Mouse (Mus musculus): ENCODE results near the gene Gm10974. TPM values are rescaled to one million over a fixed set of nuclear protein-coding genes. Genes with fewer than 3 reads are reported as not detected.
A peak's percentile ranks its signal among the peaks of the same experiment; 100 is the strongest.

The Gm10974 gene
- polyA plus RNA-seq, 1 experiment from 2014 or later, result not detected

DNA sequence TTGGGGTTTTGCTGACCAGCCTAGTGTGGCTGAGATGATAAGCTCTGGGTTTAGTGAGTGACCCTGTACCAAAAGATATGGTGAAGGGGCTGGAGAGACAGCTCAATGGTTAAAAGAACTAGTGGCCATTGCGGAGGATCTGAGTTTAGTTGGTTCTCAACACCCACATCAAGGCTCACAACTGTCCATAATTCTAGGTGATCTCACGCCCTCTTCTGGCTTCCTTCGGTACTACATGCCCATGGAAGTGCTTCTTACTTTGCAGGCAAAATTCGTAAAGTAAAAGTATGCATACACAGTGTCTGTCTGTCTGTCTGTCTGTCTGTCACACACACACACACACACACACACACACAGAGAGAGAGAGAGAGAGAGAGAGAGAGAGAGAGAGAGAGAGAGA, 23.4 kb upstream of the Gm10974 start:
- Histone ChIP-seq H3K27ac (no peak overlapping the region), H3K4me3 (no peak overlapping the region), H3K9ac (no peak overlapping the region), H3K36me3 (ENCODE audit: poor library complexity, severe bottlenecking) (no peaks in the 10 kb centered on the region), H3K4me2 (no peak overlapping the region), H3K9me3 (replicated peaks) (no peaks in the 10 kb centered on the region), H3K27me3 (no peaks in the 10 kb centered on the region), H3K4me1 (peaks cover 4% of the 10 kb centered on the region)
- no peak for ATAC-seq
- WGBS, result 37% methylated on average over 4 of the region's 4 CpGs

DNA sequence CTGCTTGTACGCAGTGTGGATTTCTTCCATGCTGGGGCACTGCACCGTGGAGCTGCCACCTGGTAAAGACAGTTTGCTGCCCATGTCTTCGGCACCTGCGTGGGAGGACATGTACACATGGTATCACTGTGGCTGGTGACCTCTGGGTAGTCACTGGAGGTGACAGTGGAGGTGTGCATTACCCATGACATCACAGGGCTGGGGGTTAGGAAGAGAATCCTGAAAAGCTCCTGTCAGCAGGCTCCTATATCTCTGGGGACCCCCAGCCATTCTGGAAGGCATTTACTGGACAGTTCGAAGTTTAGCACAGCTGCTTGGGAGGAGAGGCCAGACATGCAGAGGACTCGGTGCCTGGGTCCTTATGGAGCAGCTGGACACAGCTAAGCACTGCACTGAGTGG, 22.9 kb upstream of the Gm10974 start:
- H3K27ac ChIP-seq, result no peak overlapping the region
- H3K4me2 ChIP-seq, result no peak overlapping the region
- ATAC-seq, result no peak
- 79% methylated on average over 6 of the region's 6 CpGs for WGBS
- no peaks in the 10 kb centered on the region for H3K27me3 ChIP-seq
- H3K4me3 ChIP-seq, result no peak overlapping the region
- no peaks in the 10 kb centered on the region for H3K36me3 ChIP-seq (ENCODE audit: poor library complexity, severe bottlenecking)
- peaks cover 6% of the 10 kb centered on the region for H3K4me1 ChIP-seq
- H3K9me3 ChIP-seq (replicated peaks), result no peaks in the 10 kb centered on the region
- H3K9ac ChIP-seq, result no peak overlapping the region

DNA sequence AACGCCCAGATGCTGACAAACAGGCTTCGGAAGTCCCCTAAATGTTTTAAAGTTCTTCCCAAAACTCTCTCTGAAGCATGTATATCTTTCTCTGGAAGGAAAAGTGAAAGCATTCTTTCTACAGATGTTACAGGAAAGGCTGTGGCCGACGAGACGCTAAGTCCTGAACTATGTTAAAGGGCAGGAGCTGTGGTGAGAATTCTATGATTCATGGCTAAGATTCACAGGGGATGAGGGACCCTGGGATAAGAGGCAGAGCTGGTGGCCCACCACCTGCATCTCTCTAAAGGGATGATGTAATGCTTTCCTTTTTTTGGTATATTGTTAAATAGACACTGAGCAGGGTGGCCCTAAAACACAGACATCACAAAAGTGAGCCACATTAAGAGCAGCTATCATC, 22.4 kb upstream of the Gm10974 start:
- Histone ChIP-seq H3K4me3 (no peak overlapping the region), H3K4me1 (peaks cover 6% of the 10 kb centered on the region), H3K27me3 (no peaks in the 10 kb centered on the region), H3K9ac (no peak overlapping the region), H3K4me2 (no peak overlapping the region), H3K36me3 (ENCODE audit: poor library complexity, severe bottlenecking) (no peaks in the 10 kb centered on the region), H3K27ac (no peak overlapping the region), H3K9me3 (replicated peaks) (no peaks in the 10 kb centered on the region)
- 92% methylated on average over 5 of the region's 5 CpGs for WGBS
- no peak for ATAC-seq

DNA sequence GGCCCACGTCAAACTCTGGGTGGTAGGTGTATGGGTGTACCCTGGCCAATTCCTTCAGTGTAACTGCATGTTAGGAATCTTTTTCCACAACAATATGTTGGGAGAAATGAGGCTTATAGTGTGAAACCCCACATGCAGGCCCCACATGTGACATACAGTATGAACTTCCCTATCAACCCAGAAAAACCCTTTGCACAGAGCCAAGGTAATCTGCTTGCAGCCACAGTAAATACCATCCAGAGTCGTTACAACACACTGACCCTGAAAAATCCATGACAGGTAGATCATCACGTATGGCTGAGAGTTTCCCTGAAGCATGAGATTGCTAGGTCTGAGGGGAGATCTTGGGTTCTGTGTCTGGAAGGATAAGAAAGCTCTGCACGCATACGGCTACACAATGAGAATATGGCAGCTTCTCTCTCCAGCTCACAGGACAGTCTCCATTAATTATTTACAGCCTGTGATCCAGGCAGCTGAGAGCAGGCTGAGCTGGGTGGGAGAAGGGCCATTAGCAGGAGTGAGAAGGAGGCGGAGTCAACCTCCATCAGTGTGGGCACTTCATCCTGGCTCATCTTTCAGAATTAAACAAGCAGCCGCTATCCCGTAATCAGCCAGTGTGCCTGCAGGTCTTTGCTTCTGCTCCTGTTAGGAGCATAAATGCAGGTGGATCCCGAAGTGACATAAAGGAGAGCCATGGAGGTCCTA, 18.6 kb upstream of the Gm10974 start:
- Histone ChIP-seq H3K4me2 (peak overlapping the region; percentile 10; the same call in 1 of the 2 replicates), H3K4me1 (peaks cover 6% of the 10 kb centered on the region), H3K36me3 (ENCODE audit: poor library complexity, severe bottlenecking) (no peaks in the 10 kb centered on the region), H3K4me3 (no peak overlapping the region), H3K27me3 (no peaks in the 10 kb centered on the region), H3K27ac (no peak overlapping the region; the same call in 1 of the 2 replicates), H3K9ac (0 out of 2 replicates have a peak overlapping the region, but pooled peaks have one; percentile 9), H3K9me3 (replicated peaks) (no peaks in the 10 kb centered on the region)
- WGBS, result 43% methylated on average over 9 of the region's 9 CpGs
- ATAC-seq, result peak; percentile 72; the same call in 1 of the 2 replicates

DNA sequence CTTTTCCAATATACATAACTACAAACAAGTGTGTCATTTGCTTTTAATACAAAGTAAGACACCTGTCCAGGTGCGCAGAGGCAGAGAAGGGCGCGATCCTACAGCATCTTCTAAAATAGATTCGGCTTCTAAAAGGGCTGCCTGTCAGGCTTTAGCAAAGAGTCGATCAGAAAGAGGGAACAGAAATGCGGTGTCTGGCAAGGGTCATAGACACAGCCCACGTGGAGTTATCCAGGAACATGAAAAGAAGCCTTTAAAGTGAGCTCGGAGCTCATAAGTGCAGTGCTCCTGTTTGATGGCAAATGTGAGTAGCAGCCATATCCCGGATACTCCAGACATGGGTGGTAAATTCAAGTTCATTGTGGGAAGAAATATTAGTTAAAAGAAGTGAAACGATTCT, 17.1 kb upstream of the Gm10974 start:
- Histone ChIP-seq H3K4me3 (no peak overlapping the region), H3K27me3 (no peaks in the 10 kb centered on the region), H3K9ac (no peak overlapping the region), H3K27ac (no peak overlapping the region), H3K4me2 (no peak overlapping the region), H3K4me1 (peaks cover 6% of the 10 kb centered on the region), H3K36me3 (ENCODE audit: poor library complexity, severe bottlenecking) (no peaks in the 10 kb centered on the region), H3K9me3 (replicated peaks) (no peaks in the 10 kb centered on the region)
- 85% methylated on average over 10 of the region's 10 CpGs for WGBS
- ATAC-seq, result no peak

DNA sequence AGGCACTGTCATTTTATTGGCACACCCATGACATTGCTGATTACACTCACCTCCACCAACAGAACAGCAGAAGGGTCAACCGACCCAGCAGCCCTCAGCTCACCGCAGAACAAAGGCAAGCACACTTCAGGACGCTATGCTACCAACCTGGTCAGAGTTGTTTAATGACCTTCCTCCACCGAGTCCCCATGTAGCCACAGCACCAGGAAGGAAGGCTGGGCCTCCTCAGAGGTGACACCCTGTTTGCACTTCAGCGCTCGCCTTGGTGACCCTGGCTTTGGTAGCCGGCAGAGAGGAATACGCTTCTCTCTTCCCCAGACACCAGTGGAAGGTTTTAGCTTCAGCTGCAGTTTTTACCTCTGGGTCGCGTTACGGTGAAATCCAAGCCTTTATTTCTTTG, 16.0 kb upstream of the Gm10974 start:
- Histone ChIP-seq H3K27me3 (no peaks in the 10 kb centered on the region), H3K27ac (no peak overlapping the region), H3K4me1 (peaks cover 6% of the 10 kb centered on the region), H3K9ac (no peak overlapping the region), H3K4me2 (no peak overlapping the region), H3K36me3 (ENCODE audit: poor library complexity, severe bottlenecking) (no peaks in the 10 kb centered on the region), H3K4me3 (no peak overlapping the region), H3K9me3 (replicated peaks) (no peaks in the 10 kb centered on the region)
- no peak for ATAC-seq
- WGBS, result 83% methylated on average over 11 of the region's 11 CpGs

DNA sequence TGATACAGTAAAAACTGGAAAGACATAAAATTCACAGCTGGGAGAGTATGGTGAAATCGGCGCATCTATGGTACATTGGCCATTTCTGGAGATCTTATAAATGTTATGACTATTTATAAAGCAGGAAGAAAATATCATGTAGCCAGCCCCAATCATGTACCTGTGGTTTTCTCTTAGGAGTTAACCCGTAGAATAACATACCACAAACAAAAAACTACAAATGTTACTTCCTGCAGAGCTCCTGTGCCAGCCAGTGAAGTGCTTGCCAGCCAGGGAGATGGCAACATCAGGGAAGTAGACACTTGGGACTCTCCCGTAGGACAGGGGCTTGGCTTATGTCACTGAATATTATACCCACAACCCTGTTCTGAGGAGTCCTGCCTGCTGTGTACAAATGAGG, 14.6 kb upstream of the Gm10974 start:
- H3K9me3 ChIP-seq (replicated peaks), result no peaks in the 10 kb centered on the region
- no peak overlapping the region for H3K27ac ChIP-seq
- H3K9ac ChIP-seq, result no peak overlapping the region
- H3K36me3 ChIP-seq (ENCODE audit: poor library complexity, severe bottlenecking), result no peaks in the 10 kb centered on the region
- no peak overlapping the region for H3K4me3 ChIP-seq
- WGBS, result 90% methylated on average over 4 of the region's 4 CpGs
- no peak for ATAC-seq
- no peaks in the 10 kb centered on the region for H3K27me3 ChIP-seq
- peaks cover 6% of the 10 kb centered on the region for H3K4me1 ChIP-seq
- no peak overlapping the region for H3K4me2 ChIP-seq

DNA sequence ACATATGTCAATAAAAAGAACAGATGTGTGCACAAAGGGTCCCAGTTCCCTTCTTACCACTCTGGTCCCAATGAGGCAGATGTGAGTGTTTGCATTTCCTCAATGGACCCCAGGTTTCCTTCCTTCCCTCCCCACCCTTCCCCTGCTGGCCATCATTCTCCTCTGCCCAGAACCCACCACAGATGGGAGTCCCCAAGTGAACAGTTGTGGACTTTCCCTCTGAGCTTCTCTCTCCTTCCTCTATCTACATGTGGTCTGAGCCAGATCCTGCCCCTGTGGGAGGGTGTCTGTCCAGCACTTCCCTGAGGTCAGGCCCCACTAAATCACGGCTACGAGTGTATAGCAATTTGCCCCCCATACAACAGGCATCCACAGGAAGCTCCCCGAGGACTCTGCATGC, 10.8 kb upstream of the Gm10974 start:
- Histone ChIP-seq H3K27me3 (no peaks in the 10 kb centered on the region), H3K27ac (no peak overlapping the region), H3K36me3 (ENCODE audit: poor library complexity, severe bottlenecking) (no peaks in the 10 kb centered on the region), H3K4me2 (no peak overlapping the region), H3K9ac (no peak overlapping the region), H3K4me1 (no peaks in the 10 kb centered on the region), H3K4me3 (no peak overlapping the region), H3K9me3 (replicated peaks) (no peaks in the 10 kb centered on the region)
- WGBS, result 56% methylated on average over 3 of the region's 3 CpGs
- ATAC-seq, result no peak

DNA sequence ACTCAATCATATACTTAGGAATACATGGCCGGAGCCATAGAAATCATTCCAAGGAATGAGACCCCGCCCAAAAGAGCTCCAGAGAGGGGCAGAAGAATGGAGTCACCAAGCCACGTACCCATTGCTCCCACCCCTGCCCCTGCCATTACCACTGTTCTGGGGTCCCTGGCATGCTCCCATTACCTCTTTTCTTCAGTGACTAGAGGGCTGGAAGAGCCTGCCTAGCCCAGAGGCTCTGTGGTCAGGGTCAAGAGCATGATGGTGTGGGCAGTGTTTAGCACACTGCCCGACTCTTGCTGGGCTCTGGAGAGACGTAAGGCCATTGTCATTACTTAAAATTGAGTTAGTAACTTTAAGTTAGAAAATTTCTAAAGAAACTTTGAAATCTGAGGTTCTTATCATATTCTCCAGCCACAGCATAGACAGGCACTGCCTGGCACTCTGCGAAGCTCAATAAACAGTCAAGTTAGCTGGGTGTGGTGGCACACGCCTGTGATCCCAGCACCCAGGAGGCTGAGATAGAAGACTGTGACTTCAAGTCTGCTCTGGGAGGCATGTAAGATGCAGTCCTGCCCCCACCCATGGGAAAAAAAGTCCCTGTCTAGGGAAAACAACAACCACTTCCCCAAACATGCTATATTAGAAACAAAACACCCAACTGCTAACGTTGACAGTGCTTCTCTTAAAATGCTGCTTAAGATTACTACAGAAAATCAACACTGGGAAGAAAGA, 9.7 kb upstream of the Gm10974 start:
- Histone ChIP-seq H3K27me3 (no peaks in the 10 kb centered on the region), H3K4me3 (no peak overlapping the region), H3K4me1 (no peaks in the 10 kb centered on the region), H3K9ac (no peak overlapping the region), H3K36me3 (ENCODE audit: poor library complexity, severe bottlenecking) (no peaks in the 10 kb centered on the region), H3K4me2 (no peak overlapping the region), H3K27ac (no peak overlapping the region), H3K9me3 (replicated peaks) (0 out of 2 replicates have a peak, but pooled peaks cover 2% of the 10 kb centered on the region)
- 91% methylated on average over 8 of the region's 8 CpGs for WGBS
- ATAC-seq, result no peak

DNA sequence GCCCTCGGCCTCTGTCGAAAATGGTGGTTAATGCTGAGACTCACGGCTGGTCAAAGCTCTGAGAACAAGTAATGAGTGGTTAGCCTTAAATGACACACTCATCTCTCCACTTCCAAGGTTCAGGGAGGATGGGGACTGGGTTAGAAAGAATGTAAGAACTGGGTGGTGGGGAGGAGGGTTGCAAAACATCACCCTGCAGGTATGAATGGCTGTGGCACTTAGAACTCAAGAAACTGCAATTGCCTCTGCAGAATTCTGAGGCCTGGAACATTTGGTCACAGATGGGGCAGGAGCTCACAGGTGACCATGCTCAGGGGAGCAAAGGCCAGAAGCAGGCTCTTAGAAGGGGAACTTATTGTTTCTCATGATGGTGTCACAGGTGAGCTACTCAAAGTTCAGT, 7.2 kb upstream of the Gm10974 start:
- H3K9ac ChIP-seq, result no peak overlapping the region
- no peak for ATAC-seq

DNA sequence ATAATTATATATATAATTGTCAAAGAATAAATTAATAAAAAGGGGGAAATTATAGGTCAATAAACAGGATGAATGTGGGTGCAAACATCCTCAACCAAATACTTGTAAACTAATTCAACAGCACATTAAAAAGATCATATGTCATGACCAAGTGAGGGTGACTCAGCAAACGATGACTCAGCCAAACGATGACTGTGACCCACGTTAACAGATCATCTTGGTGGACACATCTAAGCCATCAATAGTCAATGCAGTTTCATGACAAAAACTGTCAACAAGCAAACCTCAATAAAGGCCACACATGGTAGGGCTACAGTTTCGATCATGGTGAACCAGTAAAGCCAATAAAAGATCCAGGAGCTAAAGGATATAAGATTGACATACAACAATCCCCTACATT, 6.7 kb upstream of the Gm10974 start:
- Histone ChIP-seq H3K27ac (no peak overlapping the region), H3K36me3 (ENCODE audit: poor library complexity, severe bottlenecking) (no peaks in the 10 kb centered on the region), H3K9me3 (replicated peaks) (peaks cover 2% of the 10 kb centered on the region; the same call in 1 of the 2 replicates), H3K27me3 (no peaks in the 10 kb centered on the region), H3K4me2 (no peak overlapping the region), H3K4me3 (no peak overlapping the region), H3K4me1 (no peaks in the 10 kb centered on the region), H3K9ac (no peak overlapping the region)
- WGBS, result 89% methylated on average over 4 of the region's 4 CpGs
- no peak for ATAC-seq

More for the DNA sequence above, 7.2 kb upstream of the Gm10974 start:
- no peaks in the 10 kb centered on the region for H3K4me1 ChIP-seq
- H3K4me2 ChIP-seq, result no peak overlapping the region
- H3K36me3 ChIP-seq (ENCODE audit: poor library complexity, severe bottlenecking), result no peaks in the 10 kb centered on the region
- WGBS, result 88% methylated on average over 3 of the region's 3 CpGs
- H3K27me3 ChIP-seq, result no peaks in the 10 kb centered on the region
- H3K27ac ChIP-seq, result no peak overlapping the region
- no peak overlapping the region for H3K4me3 ChIP-seq
- H3K9me3 ChIP-seq (replicated peaks), result peaks cover 2% of the 10 kb centered on the region; the same call in 1 of the 2 replicates

DNA sequence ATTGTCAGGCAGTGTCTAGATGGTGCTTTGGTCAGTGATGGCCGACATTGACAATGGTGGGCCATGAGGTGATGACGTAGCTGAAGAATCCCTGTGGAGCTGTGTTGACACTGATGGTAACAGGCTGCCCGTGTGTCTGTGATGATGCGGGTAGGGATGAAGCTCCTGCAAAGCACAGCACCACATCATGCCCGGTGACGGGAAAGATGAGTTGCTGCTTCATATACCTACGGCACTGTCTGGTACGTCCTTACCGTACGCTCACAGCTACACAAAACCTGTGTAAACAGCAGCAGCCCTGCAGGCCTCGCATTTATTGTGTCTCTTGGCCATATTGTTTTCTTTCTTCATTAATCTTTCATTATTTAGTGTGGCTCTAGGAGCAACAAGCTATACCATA, 1.2 kb upstream of the Gm10974 start:
- Histone ChIP-seq H3K9ac (no peak overlapping the region), H3K9me3 (replicated peaks) (peaks cover 2% of the 10 kb centered on the region; the same call in 1 of the 2 replicates), H3K27me3 (no peaks in the 10 kb centered on the region), H3K4me2 (no peak overlapping the region), H3K4me3 (no peak overlapping the region), H3K36me3 (ENCODE audit: poor library complexity, severe bottlenecking) (no peaks in the 10 kb centered on the region), H3K27ac (no peak overlapping the region), H3K4me1 (no peaks in the 10 kb centered on the region)
- WGBS, result 96% methylated on average over 11 of the region's 11 CpGs
- no peak for ATAC-seq

Measured in forebrain, embryonic 13.5 days (tissue).